Mouse (Mus musculus) megakaryocyte, embryonic 14.5 days (primary cell): ENCODE measurements around the gene Qk. TPM values are rescaled to one million over a fixed set of nuclear protein-coding genes. Genes with fewer than 3 reads are reported as not detected.

Experiments used
- H3K27me3 ChIP-seq: replicated peaks from 2 replicates; pipeline ENCODE3; 2012; ENCODE audit warnings: inconsistent platforms
- H3K36me3 ChIP-seq: replicated peaks from 2 replicates; pipeline ENCODE3; 2012; ENCODE audit warnings: low read length, inconsistent platforms, mixed read lengths
- H3K4me1 ChIP-seq: 2 replicates; pipeline ENCODE4 v1.6.1; 2012; ENCODE audit warnings: inconsistent platforms
- H3K4me3 ChIP-seq: replicated peaks from 2 replicates; pipeline ENCODE3; 2012; ENCODE audit warnings: moderate library complexity, mild to moderate bottlenecking, inconsistent platforms
- H3K9me3 ChIP-seq: 2 replicates; pipeline ENCODE4 v1.6.1; 2012; ENCODE audit warnings: inconsistent platforms
- FLI1 ChIP-seq: IDR thresholded peaks from 2 replicates; pipeline ENCODE4 v1.6.1; 2012; ENCODE audit warnings: low read length, inconsistent platforms, mixed read lengths
- GATA1 ChIP-seq: IDR thresholded peaks from 3 replicates; pipeline ENCODE4 v1.6.1; 2012; ENCODE audit warnings: mixed read lengths, low read length, inconsistent platforms, borderline replicate concordance
- polyA plus RNA-seq: library from polyadenylated mRNA; stranded (reverse); fragments of >175 nt; gene quantifications from 2 replicates; pipeline ENCODE4 v1.2.3, GENCODE M21; 2012; ENCODE audit warnings: low replicate concordance; ENCODE audit not compliant: insufficient read depth

The Qk gene
- polyA plus RNA-seq, 1 experiment, result 4.0 TPM

- TF ChIP-seq GATA1 (no peak), FLI1 (no peak)
- Histone ChIP-seq H3K36me3 (no peaks in the 10 kb centered on the region), H3K9me3 (peaks cover 12% of the 10 kb centered on the region; the same call in 1 of the 2 replicates), H3K4me3 (no peak overlapping the region), H3K4me1 (no peaks in the 10 kb centered on the region), H3K27me3 (no peaks in the 10 kb centered on the region)
Measured at GRCm38 (mm10) chr17:10356294-10356693, 36.6 kb upstream of the Qk start.

GRCm38 (mm10) chr17:10355746-10356145, 36.1 kb upstream of the Qk start:
- Histone ChIP-seq H3K36me3 (no peaks in the 10 kb centered on the region), H3K4me3 (no peak overlapping the region), H3K27me3 (no peaks in the 10 kb centered on the region), H3K4me1 (no peaks in the 10 kb centered on the region), H3K9me3 (peaks cover 12% of the 10 kb centered on the region; the same call in 1 of the 2 replicates)
- no peak for TF ChIP-seq GATA1
- no peak for TF ChIP-seq FLI1

GRCm38 (mm10) chr17:10338286-10338685, 18.6 kb upstream of the Qk start:
- Histone ChIP-seq H3K36me3 (no peaks in the 10 kb centered on the region), H3K4me1 (peaks cover 8% of the 10 kb centered on the region), H3K27me3 (peaks cover 45% of the 10 kb centered on the region), H3K9me3 (peaks cover 8% of the 10 kb centered on the region; the same call in 1 of the 2 replicates), H3K4me3 (no peak overlapping the region)
- TF ChIP-seq GATA1 (no peak), FLI1 (no peak)

- Histone ChIP-seq H3K27me3 (peaks cover 51% of the 10 kb centered on the region), H3K4me1 (peaks cover 8% of the 10 kb centered on the region), H3K36me3 (no peaks in the 10 kb centered on the region), H3K4me3 (no peak overlapping the region), H3K9me3 (peaks cover 18% of the 10 kb centered on the region)
- TF ChIP-seq GATA1 (no peak), FLI1 (no peak)
Measured at GRCm38 (mm10) chr17:10336558-10336957, 16.9 kb upstream of the Qk start.

GRCm38 (mm10) chr17:10335809-10336499, 16.3 kb upstream of the Qk start:
- Histone ChIP-seq H3K36me3 (no peaks in the 10 kb centered on the region), H3K9me3 (peaks cover 23% of the 10 kb centered on the region), H3K4me3 (peak overlapping the region; percentile 86), H3K27me3 (peaks cover 48% of the 10 kb centered on the region), H3K4me1 (peaks cover 8% of the 10 kb centered on the region)
- TF ChIP-seq FLI1, result no peak
- no peak for TF ChIP-seq GATA1

- peaks cover 23% of the 10 kb centered on the region for H3K9me3 ChIP-seq
- peaks cover 8% of the 10 kb centered on the region for H3K4me1 ChIP-seq
- no peak for TF ChIP-seq GATA1
- TF ChIP-seq FLI1, result no peak
- peak overlapping the region; percentile 86 for H3K4me3 ChIP-seq
- peaks cover 48% of the 10 kb centered on the region for H3K27me3 ChIP-seq
- H3K36me3 ChIP-seq, result no peaks in the 10 kb centered on the region
Measured at GRCm38 (mm10) chr17:10334957-10335690, 15.5 kb upstream of the Qk start.

- Histone ChIP-seq H3K27me3 (peaks cover 48% of the 10 kb centered on the region), H3K36me3 (no peaks in the 10 kb centered on the region), H3K4me1 (peaks cover 8% of the 10 kb centered on the region), H3K4me3 (no peak overlapping the region), H3K9me3 (peaks cover 23% of the 10 kb centered on the region)
- TF ChIP-seq FLI1, result no peak
- no peak for TF ChIP-seq GATA1
Measured at GRCm38 (mm10) chr17:10334481-10334880, 14.8 kb upstream of the Qk start.

GRCm38 (mm10) chr17:10333321-10333720, 13.7 kb upstream of the Qk start:
- H3K4me1 ChIP-seq, result peaks cover 8% of the 10 kb centered on the region
- H3K4me3 ChIP-seq, result no peak overlapping the region
- TF ChIP-seq FLI1, result no peak
- no peak for TF ChIP-seq GATA1
- no peaks in the 10 kb centered on the region for H3K36me3 ChIP-seq
- peaks cover 23% of the 10 kb centered on the region for H3K9me3 ChIP-seq
- H3K27me3 ChIP-seq, result peaks cover 47% of the 10 kb centered on the region

- H3K9me3 ChIP-seq, result peaks cover 23% of the 10 kb centered on the region
- H3K4me1 ChIP-seq, result peaks cover 9% of the 10 kb centered on the region
- TF ChIP-seq GATA1 (no peak), FLI1 (no peak)
- peaks cover 45% of the 10 kb centered on the region for H3K27me3 ChIP-seq
- no peak overlapping the region for H3K4me3 ChIP-seq
- no peaks in the 10 kb centered on the region for H3K36me3 ChIP-seq
Measured at GRCm38 (mm10) chr17:10332127-10332526, 12.5 kb upstream of the Qk start.

GRCm38 (mm10) chr17:10329461-10329860, 9.8 kb upstream of the Qk start:
- Histone ChIP-seq H3K4me1 (peaks cover 14% of the 10 kb centered on the region), H3K27me3 (peaks cover 18% of the 10 kb centered on the region), H3K9me3 (peaks cover 15% of the 10 kb centered on the region), H3K4me3 (no peak overlapping the region), H3K36me3 (no peaks in the 10 kb centered on the region)
- TF ChIP-seq GATA1 (no peak), FLI1 (no peak)
